Mouse (Mus musculus) stomach, postnatal 0 days (tissue): ENCODE results near the gene Mef2a. TPM values are rescaled to one million over a fixed set of nuclear protein-coding genes. Genes with fewer than 3 reads are reported as not detected.

Source experiments
- ATAC-seq: fragments of 200-750 bp; cut with Nextera tagmentation; 2 replicates; pipeline ENCODE4 v1.8.0; 2017; ENCODE audit not compliant: low FRiP score, low TSS enrichment
- DNase-seq: peaks from one replicate; pipeline ENCODE4 v3.0.0-alpha.2; 2016; ENCODE audit warnings: low spot score
- H3K27ac ChIP-seq: fragments of 300-500 bp; sonication (generic); replicated peaks from 2 replicates; pipeline ENCODE4 v1.5.1; 2014; ENCODE audit warnings: mild to moderate bottlenecking, control low read depth
- H3K27me3 ChIP-seq: fragments of 300-500 bp; sonication (generic); 2 replicates; pipeline ENCODE4 v1.6.1; 2014; ENCODE audit warnings: low read length; ENCODE audit not compliant: control insufficient read depth, insufficient read depth
- H3K36me3 ChIP-seq: fragments of 300-500 bp; sonication (generic); 2 replicates; pipeline ENCODE4 v1.6.1; 2014; ENCODE audit warnings: low read length, mixed read lengths; ENCODE audit not compliant: control insufficient read depth, insufficient read depth
- H3K4me1 ChIP-seq: fragments of 300-500 bp; sonication (generic); replicated peaks from 2 replicates; pipeline ENCODE4 v1.6.1; 2014; ENCODE audit warnings: antibody characterized with exemption; ENCODE audit not compliant: control insufficient read depth, insufficient read depth
- H3K4me2 ChIP-seq: fragments of 300-500 bp; sonication (generic); replicated peaks from 2 replicates; pipeline ENCODE4 v1.6.1; 2014; ENCODE audit warnings: low read depth, mild to moderate bottlenecking, control low read depth, moderate library complexity
- H3K4me3 ChIP-seq: fragments of 300-500 bp; sonication (generic); 2 replicates; pipeline ENCODE4 v1.5.1; 2014; ENCODE audit warnings: low read depth, low read length, control low read depth
- H3K9ac ChIP-seq: fragments of 300-500 bp; sonication (generic); 2 replicates; pipeline ENCODE4 v1.6.1; 2014; ENCODE audit warnings: mild to moderate bottlenecking, low read length, control low read depth, mixed read lengths
- H3K9me3 ChIP-seq: fragments of 300-500 bp; sonication (generic); 2 replicates; pipeline ENCODE4 v1.6.1; 2016; ENCODE audit warnings: low read length; ENCODE audit not compliant: control insufficient read depth
- CTCF ChIP-seq: IDR thresholded peaks from 2 replicates; pipeline ENCODE4 v1.5.1; 2016; ENCODE audit warnings: antibody characterized with exemption, low read depth, mild to moderate bottlenecking, moderate library complexity
- EP300 ChIP-seq: optimal IDR thresholded peaks from 2 replicates; pipeline ENCODE3; 2016; ENCODE audit warnings: antibody characterized with exemption
- WGBS: fragments of 180-500 bp; shearing (Covaris S2); extraction: QIAGEN DNeasy Blood & Tissue Kit; methylation state at CpG from one replicate; pipeline ENCODE4 v1.1.7; 2014; 5-methylcytosine and 5-hydroxymethylcytosine counted together
- polyA plus RNA-seq: library from polyadenylated mRNA; unstranded; fragments of >200 nt; fragmentation: Nextera tagmentation; extraction: Ambion mirVana; gene quantifications from 2 replicates; pipeline ENCODE4 v1.2.1, GENCODE M21; 2015

The Mef2a gene
- polyA plus RNA-seq, 1 experiment from 2014 or later = 21.5 TPM

GRCm38 (mm10) chr7:67414766-67415165, 42.1 kb upstream of the Mef2a start:
- Histone ChIP-seq H3K36me3 (no peaks in the 10 kb centered on the region), H3K4me2 (no peak overlapping the region), H3K27me3 (no peaks in the 10 kb centered on the region), H3K4me3 (no peak overlapping the region), H3K27ac (no peak overlapping the region), H3K9ac (no peak overlapping the region), H3K9me3 (no peaks in the 10 kb centered on the region), H3K4me1 (no peaks in the 10 kb centered on the region)
- 50% methylated on average over 8 of the region's 8 CpGs for WGBS
- ATAC-seq (no peak), DNase-seq (no peak)
- TF ChIP-seq EP300 (no peak), CTCF (no peak)

- Histone ChIP-seq H3K9me3 (no peaks in the 10 kb centered on the region), H3K36me3 (no peaks in the 10 kb centered on the region), H3K27me3 (no peaks in the 10 kb centered on the region), H3K4me3 (no peak overlapping the region), H3K27ac (no peak overlapping the region), H3K4me2 (no peak overlapping the region), H3K9ac (no peak overlapping the region), H3K4me1 (no peaks in the 10 kb centered on the region)
- TF ChIP-seq EP300 = no peak
- no peak for TF ChIP-seq CTCF
- no peak for DNase-seq
- no peak for ATAC-seq
- WGBS = 78% methylated on average over 10 of the region's 10 CpGs
These were observed 40.0 kb upstream of the Mef2a start for GRCm38 (mm10) chr7:67412686-67413085.

- no peak overlapping the region for H3K4me2 ChIP-seq
- no peak overlapping the region for H3K4me3 ChIP-seq
- ATAC-seq (no peak), DNase-seq (no peak)
- no peak overlapping the region for H3K27ac ChIP-seq
- 78% methylated on average over 2 of the region's 2 CpGs for WGBS
- no peaks in the 10 kb centered on the region for H3K9me3 ChIP-seq
- H3K27me3 ChIP-seq = no peaks in the 10 kb centered on the region
- no peaks in the 10 kb centered on the region for H3K36me3 ChIP-seq
- H3K4me1 ChIP-seq = no peaks in the 10 kb centered on the region
- TF ChIP-seq CTCF (no peak), EP300 (no peak)
- H3K9ac ChIP-seq = no peak overlapping the region
These were observed 34.4 kb upstream of the Mef2a start for GRCm38 (mm10) chr7:67407019-67407418.

GRCm38 (mm10) chr7:67404176-67404575, 31.5 kb upstream of the Mef2a start:
- Histone ChIP-seq H3K4me1 (no peaks in the 10 kb centered on the region), H3K9me3 (no peaks in the 10 kb centered on the region), H3K9ac (no peak overlapping the region), H3K36me3 (no peaks in the 10 kb centered on the region), H3K27me3 (no peaks in the 10 kb centered on the region), H3K4me2 (no peak overlapping the region), H3K4me3 (no peak overlapping the region), H3K27ac (no peak overlapping the region)
- 80% methylated on average over 2 of the region's 2 CpGs for WGBS
- no peak for TF ChIP-seq CTCF
- no peak for TF ChIP-seq EP300
- no peak for ATAC-seq
- DNase-seq = no peak

- H3K27ac ChIP-seq = no peak overlapping the region
- H3K27me3 ChIP-seq = no peaks in the 10 kb centered on the region
- DNase-seq (no peak), ATAC-seq (no peak)
- H3K4me2 ChIP-seq = no peak overlapping the region
- WGBS = 77% methylated on average over 7 of the region's 7 CpGs
- no peaks in the 10 kb centered on the region for H3K36me3 ChIP-seq
- TF ChIP-seq CTCF = no peak
- no peak for TF ChIP-seq EP300
- no peak overlapping the region for H3K9ac ChIP-seq
- H3K9me3 ChIP-seq = no peaks in the 10 kb centered on the region
- no peak overlapping the region for H3K4me3 ChIP-seq
- H3K4me1 ChIP-seq = no peaks in the 10 kb centered on the region
These were observed 29.7 kb upstream of the Mef2a start for GRCm38 (mm10) chr7:67402353-67402752.

GRCm38 (mm10) chr7:67401379-67401778, 28.7 kb upstream of the Mef2a start:
- H3K27me3 ChIP-seq = no peaks in the 10 kb centered on the region
- no peaks in the 10 kb centered on the region for H3K36me3 ChIP-seq
- ATAC-seq (no peak), DNase-seq (no peak)
- no peak overlapping the region for H3K9ac ChIP-seq
- 55% methylated on average over 5 of the region's 5 CpGs for WGBS
- no peak overlapping the region for H3K27ac ChIP-seq
- H3K9me3 ChIP-seq = no peaks in the 10 kb centered on the region
- no peak for TF ChIP-seq CTCF
- no peak for TF ChIP-seq EP300
- H3K4me2 ChIP-seq = no peak overlapping the region
- no peak overlapping the region for H3K4me3 ChIP-seq
- no peaks in the 10 kb centered on the region for H3K4me1 ChIP-seq
